Mouse (Mus musculus): ENCODE measurements around the gene Scp2.

DNA sequence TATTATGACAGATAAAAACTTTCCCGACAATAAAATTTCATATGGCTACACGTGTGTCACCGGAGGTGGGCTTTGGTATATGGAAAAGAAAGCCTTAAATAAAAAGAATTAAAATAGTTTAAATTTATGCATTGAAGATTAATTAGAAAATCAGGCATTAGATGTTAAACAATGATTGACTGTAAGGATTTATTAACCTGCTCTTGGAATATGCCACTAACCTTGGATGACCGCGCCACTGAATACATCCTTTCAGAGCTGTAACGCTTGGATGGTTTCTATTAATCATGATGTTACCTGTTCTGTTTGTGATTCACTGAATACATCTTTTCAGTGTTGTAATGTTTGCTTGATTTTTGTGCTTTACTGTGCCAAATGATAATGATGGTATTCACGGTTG is 35.1 kb downstream of the Scp2 start:
- TF ChIP-seq CTCF (IDR thresholded peaks at IDR 0.05; ENCODE audit: low read depth) (no peak), EP300 (IDR thresholded peaks at IDR 0.05; ENCODE audit: low read depth) (no peak)

Measured in heart, postnatal 0 days (tissue).